Mouse (Mus musculus) ovary, postnatal 14 days (tissue): ENCODE measurements around the gene Grik4.

Source experiments
- DNase-seq: peaks from one replicate; pipeline ENCODE4 v3.0.0; 2022; ENCODE audit warnings: low spot score

The Grik4 gene

DNA sequence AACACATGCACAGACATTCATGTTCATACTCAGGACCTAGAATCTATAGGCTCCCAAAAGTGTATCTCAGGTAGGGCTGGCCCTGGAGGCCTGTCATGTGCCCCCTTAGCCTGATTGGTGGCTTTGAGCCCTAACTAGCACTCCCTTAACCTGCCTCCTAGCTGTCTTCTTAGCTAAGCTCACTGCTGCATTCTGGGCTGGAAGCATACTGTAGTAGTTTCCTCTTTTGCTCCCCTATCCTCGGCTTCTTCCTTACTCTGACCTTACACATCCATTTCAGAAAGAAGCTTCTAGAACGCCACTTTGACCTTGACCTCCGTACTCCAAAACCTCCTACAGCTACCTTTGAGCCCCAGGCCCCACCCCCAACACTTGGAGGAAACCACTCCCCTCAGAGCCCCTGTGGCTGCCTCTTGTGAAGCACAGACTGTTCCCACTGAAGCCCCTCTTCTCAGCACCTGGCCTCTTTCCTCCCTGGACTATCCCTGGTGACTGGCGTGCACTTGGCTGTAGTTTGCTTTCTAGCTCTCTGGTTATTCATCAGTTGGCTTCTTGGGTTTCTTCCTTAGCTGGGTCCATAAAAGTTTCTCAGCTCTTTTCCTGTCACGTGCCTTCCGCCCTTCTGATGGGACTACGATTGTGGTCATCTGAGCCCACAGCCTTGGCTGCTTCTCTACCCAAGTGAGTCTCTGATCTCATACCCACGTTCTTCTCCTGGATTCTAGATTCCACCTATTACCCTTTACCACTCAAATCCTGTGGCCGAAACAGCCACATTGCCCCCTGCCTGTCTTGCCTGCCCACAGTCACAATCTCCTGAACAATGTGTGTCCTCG is 84.1 kb downstream of the Grik4 start:
- no peak for DNase-seq

DNA sequence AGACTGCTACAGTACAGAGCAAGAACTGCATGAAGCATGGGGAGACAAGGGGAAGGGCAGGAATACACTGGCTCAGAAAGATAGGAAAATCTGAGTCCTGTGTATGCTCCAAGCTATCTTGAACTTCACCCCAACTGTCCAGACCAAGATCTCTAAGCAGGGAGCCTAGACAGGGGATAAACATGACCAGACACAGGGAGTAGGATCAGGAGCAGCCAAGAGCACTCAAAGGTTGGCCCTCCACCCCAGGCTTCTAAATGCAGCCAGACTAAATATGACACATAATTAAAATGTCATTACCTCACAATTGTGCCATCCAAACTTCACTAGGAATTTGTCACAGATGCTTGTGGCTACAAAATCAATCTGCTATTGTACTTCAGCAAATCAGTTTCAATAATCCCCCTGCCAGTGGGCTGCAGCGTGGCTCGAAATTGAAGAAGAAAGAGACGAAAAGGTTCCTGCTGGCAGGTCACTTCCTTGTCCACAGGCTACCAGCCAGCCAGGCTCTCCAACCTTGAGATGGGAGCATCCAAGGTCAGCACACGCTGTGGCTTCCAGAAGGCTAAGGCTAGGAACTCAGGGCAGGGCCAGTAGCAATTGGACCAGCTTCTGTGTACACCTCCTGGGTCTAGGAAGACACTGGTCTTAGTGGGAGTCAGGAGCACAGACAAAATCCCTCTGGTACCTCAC is 85.1 kb downstream of the Grik4 start:
- DNase-seq = no peak

DNA sequence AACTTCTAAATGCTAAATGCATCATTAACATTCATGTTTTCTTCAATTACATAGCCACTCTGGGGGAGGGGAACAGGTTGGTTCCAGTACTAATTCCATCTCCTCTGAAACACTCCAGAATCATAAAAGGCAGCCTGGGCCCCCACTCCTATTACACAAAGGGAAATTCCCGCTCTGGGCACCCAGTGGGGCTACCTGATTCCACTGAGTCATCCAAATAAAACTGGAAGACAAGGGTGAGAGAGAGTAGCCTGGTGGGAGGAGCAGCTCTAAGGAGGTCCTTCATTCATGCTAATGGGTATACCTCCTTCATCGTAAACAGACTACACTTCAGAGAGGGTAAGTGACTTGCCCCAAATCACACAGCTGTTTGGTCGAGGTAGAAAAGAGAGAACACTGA is 85.7 kb downstream of the Grik4 start:
- DNase-seq = no peak

DNA sequence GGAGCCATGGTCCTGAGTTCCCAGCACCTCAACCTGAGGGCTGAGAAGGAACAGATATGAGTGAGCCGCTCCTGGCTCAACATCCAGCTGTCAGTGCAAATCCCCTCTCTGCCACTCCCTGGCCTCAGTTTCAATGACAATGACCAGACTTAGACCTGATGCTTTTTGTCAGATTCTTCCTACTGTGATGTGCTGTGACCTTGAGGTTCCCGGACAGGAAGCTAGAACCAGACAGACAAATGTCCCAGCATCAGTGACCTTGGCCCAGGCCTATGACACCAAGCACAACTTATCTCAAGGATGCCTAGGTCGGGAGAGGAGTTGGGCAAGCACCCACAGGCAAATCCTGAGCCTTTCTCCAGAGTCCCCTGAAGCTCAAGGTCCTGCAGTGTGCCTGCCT is 86.5 kb downstream of the Grik4 start:
- no peak for DNase-seq

DNA sequence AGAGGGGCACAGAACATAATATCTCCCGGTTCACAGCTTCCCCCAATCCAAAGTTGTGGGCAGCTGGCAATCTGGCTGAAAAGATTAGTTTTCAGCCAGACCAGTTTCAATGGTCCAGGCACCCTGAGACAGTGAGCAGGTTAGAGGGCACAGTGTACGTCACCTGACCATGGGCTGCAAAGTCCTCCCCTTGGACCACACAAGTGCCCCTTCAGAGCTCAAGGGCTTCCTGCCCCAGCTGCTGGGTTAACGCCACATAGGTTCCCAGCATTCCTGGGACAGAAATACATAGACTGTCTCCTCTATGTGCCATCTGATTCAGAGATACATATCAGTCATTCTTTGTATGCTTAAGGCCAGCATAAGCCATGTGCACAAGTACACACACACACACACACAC is 91.2 kb downstream of the Grik4 start:
- DNase-seq = no peak

DNA sequence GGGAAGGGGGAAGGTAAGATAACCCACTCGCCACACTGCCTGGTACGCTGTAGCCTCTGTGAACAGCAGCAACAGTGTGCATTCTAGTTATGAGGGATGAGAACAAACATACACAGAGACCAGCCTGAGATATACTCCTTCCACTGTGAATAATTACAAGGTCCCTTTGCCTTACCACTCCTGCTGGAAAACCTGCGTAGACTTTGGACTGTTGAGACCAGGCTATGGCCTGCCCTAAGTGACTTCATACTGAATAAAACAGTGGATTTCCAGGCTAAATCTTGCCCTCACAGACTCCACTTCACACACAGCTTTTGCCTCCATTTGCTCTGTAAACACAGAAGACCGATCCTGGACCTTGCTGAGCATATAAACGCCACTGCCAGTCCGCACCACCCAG is 94.2 kb downstream of the Grik4 start:
- no peak for DNase-seq

DNA sequence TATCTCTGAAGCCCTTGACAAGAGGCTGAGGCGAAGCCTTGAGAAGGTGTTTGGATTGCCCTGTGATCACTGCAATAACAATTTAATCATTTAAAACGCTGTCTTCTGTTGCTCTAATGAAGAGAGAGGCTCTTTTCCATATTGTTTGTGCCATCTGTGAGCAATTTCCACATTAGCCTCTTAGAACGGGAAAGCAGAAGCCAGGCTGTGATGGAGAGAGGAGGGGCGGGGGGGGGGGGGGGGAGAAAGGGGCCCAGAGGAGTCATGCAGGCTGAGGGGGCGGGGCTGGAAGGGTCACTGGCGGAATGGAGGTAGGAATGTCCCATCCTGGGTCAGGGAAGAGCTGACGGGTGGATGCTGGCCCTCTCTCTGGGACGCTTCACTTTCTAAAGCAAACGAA is 96.2 kb downstream of the Grik4 start:
- no peak for DNase-seq

DNA sequence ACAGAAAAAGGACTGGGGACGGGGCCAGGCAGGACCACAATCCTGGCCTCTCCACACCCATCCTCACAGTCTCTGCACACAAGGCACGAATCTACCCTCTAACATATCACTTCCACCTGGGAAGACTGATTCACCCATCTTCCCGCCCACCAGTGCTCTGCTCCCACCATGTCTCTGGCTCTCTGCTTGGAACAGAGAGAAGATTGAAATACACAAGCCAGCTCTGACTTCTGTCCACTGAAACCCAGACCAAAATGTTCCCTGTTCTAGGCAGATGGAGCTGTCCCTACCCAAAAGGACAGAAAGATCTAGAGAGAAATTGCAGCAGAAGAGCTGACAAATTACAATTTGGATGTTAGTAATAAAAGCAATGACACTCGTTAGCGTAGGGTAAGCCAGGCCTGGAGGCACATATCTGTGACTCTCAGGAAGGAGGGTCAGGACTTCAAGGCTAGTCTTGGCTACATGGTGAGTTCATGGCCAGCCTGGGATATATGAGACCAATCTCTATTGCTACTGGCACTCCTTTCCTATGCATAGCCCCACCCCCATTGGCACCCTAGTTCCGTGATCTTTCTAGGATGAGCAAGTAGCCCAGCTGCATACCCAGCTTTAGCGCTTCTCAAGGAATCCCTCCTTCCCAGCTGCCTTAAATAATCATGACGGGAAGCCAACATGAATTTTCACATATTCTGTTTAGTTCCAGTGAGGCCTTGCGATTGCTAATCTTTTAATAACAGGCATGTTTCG is 97.4 kb downstream of the Grik4 start:
- no peak for DNase-seq

DNA sequence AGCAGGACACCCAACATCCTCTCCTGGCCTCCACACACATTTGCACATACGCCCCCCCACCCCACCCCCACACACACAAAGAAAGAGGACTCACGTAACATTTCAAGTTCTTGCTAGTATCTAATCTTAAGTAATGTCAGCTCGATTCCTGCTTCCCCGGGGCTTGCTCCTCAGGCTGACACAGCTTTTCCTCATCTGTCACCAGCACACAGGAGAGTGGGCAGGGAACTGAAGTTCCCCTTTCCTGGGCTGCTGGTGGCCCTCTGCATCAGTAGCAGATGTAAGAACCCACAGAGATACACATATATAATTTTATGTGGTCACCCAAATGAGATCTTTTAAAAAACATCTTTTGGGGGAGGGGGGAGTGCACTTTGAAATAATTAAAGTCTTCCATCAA is 98.2 kb downstream of the Grik4 start:
- DNase-seq = no peak

DNA sequence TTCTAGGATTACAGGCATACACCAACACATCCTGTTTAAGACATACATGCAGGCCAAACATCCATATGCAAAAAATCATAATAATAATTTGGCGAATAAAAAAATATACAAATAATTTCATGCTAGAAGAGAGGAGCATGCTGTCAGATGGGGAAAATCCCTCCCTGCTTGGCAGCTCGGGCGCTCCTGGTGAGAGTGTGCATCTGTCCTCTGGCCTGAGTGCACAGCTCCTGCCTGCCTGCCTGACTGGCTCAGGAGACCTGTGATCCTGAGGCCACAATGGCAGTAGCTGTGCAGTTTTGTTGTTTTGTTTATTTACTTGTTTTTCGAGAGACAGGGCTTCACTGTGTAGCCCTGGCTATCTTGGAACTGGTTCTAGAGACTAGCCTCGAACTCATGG is 100.0 kb downstream of the Grik4 start:
- DNase-seq = no peak

DNA sequence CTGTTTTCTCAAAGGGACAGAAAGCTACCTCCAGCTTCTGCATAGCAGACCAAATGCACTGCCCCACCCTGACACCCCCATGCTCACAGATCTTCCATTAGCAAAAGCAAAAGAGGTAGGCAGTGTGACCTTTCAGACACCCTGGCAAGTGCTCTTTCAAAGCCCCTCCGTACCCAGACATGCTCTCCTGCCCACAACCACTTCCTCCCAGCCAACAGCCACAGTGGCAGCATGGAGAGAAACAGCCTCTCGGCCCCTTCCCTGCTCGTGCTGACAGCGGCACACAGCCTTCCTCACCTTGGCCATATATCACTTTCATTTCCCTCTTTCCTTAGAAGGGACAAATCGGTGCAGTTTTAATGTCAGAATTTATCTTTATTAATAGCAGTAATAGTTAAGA is 106.0 kb downstream of the Grik4 start:
- DNase-seq = no peak

DNA sequence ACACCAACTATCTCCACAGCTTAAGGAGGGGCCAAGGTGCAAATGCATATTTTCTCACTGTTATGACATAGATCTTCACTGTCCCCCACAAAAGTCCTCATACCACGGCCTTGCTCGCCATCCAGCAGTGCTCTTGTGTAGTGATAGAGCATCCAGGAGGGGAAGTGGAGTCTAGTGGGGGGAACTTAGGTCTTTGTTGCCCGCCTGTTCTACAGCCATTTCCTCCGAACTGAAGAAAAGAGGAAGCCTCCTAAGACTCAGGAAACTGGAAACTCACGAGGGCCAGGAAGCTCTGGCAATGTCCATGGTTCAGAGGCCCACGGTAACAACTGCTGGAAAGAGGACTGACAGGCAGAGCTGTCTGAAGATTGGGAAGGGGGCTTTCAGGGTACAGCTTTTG is 106.8 kb downstream of the Grik4 start:
- DNase-seq = no peak

DNA sequence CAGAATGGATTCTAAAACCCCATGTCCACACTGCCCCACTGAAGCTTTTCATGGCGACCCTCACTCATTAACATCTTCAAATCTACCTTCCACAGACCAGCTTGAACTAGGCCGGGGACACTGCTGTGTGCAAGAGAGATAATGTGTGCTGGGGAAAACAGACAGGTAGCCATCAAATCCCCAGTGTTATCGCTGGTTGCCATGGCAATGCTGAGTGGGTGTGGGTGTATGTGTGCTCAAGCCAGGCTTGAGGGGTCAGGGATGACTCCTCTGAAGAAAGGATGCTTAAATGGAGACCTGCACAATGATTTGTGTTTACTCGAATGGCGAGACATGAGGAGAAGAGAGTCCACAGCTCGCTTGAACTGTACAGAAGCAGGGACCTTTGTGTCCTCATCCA is 112.7 kb downstream of the Grik4 start:
- DNase-seq = no peak

DNA sequence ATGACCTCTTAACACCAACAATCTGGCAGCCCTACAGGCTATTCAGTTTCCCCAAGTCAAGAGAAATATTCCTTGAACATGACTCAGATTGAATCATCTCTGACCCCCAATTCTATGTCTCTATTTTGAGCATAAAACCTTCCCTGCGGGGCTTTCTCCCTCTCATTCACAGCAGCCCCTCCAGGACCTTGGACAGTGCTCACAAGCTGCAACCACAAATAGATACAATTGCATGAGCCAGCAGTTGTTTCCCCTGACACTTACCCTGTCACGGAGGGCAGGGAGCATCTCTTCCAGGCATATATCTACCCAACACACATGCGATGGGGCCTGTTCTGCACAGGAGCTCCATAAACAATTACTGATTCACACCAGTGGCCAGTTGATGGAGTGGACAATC is 125.0 kb downstream of the Grik4 start:
- peak; percentile 31 for DNase-seq

DNA sequence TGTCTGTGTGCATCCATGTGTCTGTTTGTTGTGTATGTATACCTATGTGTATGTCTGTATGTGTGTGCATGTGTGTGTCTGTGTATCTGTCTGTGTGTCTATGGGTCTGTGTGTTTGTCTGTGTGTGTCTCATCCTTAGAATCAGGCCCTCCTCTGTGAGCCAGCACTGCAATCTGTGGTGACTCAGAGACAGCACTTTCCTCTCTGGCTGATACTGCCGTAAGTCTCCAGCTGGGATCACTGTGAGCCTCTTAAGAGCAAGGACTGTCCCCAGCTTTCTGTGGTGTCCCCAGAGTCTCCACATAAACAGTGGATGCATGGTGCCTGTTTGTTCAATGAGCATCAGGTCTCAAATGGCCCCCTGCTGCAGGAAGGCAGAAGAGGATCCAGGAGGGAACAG is 127.5 kb downstream of the Grik4 start:
- no peak for DNase-seq

DNA sequence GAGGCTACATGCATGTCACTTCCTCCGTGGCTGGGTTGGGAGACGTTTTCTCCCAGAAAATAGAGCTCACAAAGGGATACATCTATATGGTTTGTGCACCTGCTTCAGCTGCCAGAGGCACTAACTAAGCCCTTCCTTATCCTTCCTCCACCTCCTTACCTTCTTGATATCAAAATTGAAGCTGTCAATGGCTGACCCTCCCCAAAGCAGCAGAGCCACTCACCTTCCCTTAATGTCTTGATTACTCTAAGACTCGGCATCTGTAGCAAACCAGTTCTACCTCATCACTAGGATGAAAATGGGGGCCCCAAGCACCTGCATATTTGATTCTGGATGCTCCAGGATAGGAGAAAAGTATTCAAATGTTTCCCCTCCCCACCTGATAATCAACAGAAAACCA is 135.1 kb downstream of the Grik4 start:
- DNase-seq = no peak

DNA sequence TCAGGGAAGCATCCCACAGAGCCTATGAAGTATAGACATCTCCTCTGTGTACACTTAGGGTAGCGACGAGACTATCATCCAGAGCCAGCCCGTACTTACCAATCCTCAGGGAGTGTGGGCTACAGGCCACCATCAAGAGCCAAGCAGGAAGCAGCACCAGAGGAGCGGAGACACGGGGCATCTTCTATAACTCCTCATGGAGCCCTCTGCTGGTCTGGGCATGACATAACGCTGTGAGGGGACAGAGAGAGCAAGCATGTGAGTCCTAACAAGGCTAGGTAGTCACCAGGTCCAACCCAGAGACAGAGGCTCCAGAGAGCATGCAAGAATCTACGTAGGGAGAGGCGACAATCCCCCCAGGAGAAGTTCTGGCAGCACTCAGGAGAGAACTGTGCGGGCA is 135.9 kb downstream of the Grik4 start:
- no peak for DNase-seq

DNA sequence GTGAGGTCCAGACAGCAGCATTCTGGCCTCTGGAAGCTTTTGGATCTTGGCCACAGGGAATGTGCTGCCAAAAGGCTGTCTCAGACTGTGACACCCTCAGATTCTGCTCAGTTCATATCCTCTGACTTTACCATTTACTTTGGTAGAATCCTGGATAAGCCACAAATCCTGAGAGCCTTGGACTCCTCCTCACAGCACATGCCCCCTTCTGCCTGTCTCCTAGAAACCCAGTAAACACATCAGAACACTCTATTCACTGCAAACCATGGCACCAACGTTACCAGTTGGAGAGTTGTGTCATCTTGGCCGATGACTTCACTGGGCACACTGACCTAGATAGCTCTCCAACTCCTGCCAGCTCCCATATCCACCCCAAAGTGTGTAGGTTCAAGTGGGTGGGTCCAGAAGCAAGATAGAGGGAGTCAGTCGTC is 141.2 kb downstream of the Grik4 start:
- DNase-seq = peak; percentile 5

DNA sequence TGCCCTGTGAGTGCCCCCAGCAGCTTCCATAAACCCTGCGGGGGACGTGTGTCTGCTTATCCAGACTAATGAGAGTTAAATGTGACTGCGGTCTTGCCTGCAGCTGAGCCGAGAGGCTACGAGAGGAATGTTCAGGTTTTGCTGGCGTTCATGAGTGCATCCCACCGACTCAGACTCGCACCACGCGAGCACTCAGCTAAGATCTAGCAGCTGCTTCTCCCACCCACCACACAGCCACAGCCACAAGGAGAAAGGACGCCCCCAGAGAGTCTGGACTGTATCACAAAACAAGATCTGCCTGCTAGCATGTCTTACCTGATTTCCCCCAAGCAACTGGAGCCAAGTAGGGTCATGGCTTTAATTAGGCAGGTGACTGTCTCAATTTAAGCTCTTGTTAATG is 142.4 kb downstream of the Grik4 start:
- no peak for DNase-seq

DNA sequence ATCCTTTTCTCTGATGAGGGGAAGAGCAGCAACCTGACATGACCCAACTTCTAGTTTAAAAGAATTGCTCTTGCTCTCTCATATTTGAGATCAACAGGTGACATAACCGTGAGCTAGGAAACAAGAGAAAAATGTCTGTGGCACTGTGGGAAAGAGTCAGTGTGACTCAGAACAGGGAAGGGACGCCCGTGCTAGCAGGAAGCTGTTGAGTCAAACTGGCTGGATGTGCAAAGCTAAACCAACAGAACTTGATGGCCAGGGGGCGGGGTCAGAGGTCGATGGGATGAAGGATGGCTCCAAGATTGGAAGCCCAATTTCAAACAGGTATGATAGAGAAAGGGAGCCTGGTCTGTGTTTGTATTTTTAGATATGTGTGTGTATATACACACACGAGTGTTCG is 144.2 kb downstream of the Grik4 start:
- DNase-seq = no peak

DNA sequence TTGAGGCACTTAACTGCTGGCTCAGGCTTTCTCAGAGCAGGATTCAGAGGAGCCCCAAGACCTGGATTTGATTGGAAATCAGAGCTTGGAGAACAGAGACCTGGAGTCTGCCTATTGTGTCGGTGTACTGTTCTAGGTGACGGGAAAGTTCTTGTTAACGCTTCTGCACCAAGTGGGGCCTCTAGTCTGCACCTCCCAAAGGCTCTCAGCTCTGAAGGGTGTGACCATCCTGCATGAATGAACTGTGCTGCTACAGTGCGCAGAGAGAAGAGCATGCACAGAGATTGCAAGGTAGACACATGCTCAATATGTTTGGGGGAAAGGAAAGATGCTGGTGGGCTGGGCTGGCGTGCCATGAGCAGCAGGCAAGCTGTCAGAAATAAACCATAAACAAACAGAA is 144.6 kb downstream of the Grik4 start:
- no peak for DNase-seq

DNA sequence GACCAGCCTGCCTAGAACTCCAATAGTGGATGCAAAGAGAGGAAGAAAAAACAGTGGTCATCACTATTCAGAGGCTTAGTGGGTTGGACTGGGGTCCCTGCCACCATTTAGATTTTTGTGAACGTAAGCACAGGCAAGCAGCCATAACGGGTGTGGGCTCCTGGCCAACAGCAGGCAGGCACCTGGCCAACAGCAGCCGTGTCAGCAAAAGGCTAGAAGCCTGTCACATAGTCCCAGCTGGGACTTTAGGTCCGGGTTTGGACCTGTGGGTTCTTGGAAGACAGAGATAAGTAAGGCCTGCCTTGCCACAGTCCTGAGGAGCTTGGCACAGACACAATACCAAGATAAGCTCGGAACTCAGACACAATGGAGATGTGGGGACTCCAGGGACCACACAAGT is 145.1 kb downstream of the Grik4 start:
- peak; percentile 11 for DNase-seq

DNA sequence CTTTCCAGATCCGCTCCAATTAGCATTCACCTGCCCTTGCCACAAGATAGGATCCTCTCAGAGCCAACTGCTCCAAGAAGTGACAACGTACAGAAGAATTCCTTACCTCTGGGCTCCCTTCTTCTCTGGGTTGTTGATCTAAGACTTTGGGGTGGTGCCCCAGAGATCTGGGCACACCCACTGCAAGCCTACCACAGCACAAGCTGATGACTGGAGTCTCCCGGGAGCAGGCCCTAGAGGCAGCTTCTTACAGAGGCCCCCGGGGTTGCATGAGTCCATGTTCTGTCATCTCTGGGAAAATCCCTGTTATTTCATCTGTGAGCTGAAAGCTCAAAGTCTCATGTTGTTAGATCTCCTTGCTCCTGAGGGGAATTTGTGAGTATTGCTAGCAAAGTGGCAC is 146.0 kb downstream of the Grik4 start:
- no peak for DNase-seq
